Mouse (Mus musculus): ENCODE results near the gene Hoxb8. TPM values are rescaled to one million over a fixed set of nuclear protein-coding genes. Genes with fewer than 3 reads are reported as not detected.

Hoxb8 gene
- polyA plus RNA-seq, 1 experiment = not detected

GRCm38 (mm10) chr11:96282795-96283430 lies 1.2 kb downstream of the Hoxb8 start:
- peaks cover 100% of the 10 kb centered on the region for H3K27me3 ChIP-seq (ENCODE audit: control insufficient read depth)
- H3K4me3 ChIP-seq (replicated peaks) = no peak overlapping the region
- no peaks in the 10 kb centered on the region for H3K4me1 ChIP-seq (ENCODE audit: control insufficient read depth)
- H3K36me3 ChIP-seq (ENCODE audit: control insufficient read depth) = no peaks in the 10 kb centered on the region
- peaks cover 2% of the 10 kb centered on the region; the same call in 1 of the 2 replicates for H3K9me3 ChIP-seq (ENCODE audit: control insufficient read depth, low read length)
- TF ChIP-seq TAL1 (IDR thresholded peaks at IDR 0.05; ENCODE audit: low read length) (no peak), GATA1 (IDR thresholded peaks at IDR 0.05; ENCODE audit: low read length) (no peak)

GRCm38 (mm10) chr11:96284041-96284749 lies 2.5 kb downstream of the Hoxb8 start:
- no peaks in the 10 kb centered on the region for H3K36me3 ChIP-seq (ENCODE audit: control insufficient read depth)
- H3K4me1 ChIP-seq (ENCODE audit: control insufficient read depth) = no peaks in the 10 kb centered on the region
- no peak overlapping the region for H3K4me3 ChIP-seq (replicated peaks)
- peaks cover 100% of the 10 kb centered on the region for H3K27me3 ChIP-seq (ENCODE audit: control insufficient read depth)
- H3K9me3 ChIP-seq (ENCODE audit: control insufficient read depth, low read length) = peaks cover 2% of the 10 kb centered on the region; the same call in 1 of the 2 replicates
- no peak for TF ChIP-seq GATA1 (IDR thresholded peaks at IDR 0.05; ENCODE audit: low read length)
- no peak for TF ChIP-seq TAL1 (IDR thresholded peaks at IDR 0.05; ENCODE audit: low read length)

- H3K27me3 ChIP-seq (ENCODE audit: control insufficient read depth) = peaks cover 100% of the 10 kb centered on the region
- H3K9me3 ChIP-seq (ENCODE audit: control insufficient read depth, low read length) = peaks cover 2% of the 10 kb centered on the region; the same call in 1 of the 2 replicates
- no peak overlapping the region for H3K4me3 ChIP-seq (replicated peaks)
- TF ChIP-seq GATA1 (IDR thresholded peaks at IDR 0.05; ENCODE audit: low read length) = no peak
- no peak for TF ChIP-seq TAL1 (IDR thresholded peaks at IDR 0.05; ENCODE audit: low read length)
- H3K4me1 ChIP-seq (ENCODE audit: control insufficient read depth) = no peaks in the 10 kb centered on the region
- no peaks in the 10 kb centered on the region for H3K36me3 ChIP-seq (ENCODE audit: control insufficient read depth)
Measured at GRCm38 (mm10) chr11:96284774-96285734, 3.3 kb downstream of the Hoxb8 start.

GRCm38 (mm10) chr11:96285771-96286738 lies 4.3 kb downstream of the Hoxb8 start, which contains the start of gene Hoxb7:
Gene Hoxb7 (plus strand): TSS chr11:96286623.
- TF ChIP-seq GATA1 (IDR thresholded peaks at IDR 0.05; ENCODE audit: low read length) = no peak
- no peak for TF ChIP-seq TAL1 (IDR thresholded peaks at IDR 0.05; ENCODE audit: low read length)
- Histone ChIP-seq H3K27me3 (ENCODE audit: control insufficient read depth) (peaks cover 100% of the 10 kb centered on the region), H3K4me1 (ENCODE audit: control insufficient read depth) (no peaks in the 10 kb centered on the region), H3K36me3 (ENCODE audit: control insufficient read depth) (no peaks in the 10 kb centered on the region), H3K9me3 (ENCODE audit: control insufficient read depth, low read length) (peaks cover 2% of the 10 kb centered on the region; the same call in 1 of the 2 replicates), H3K4me3 (replicated peaks) (no peak within 1 kb of the TSS)

- H3K36me3 ChIP-seq (ENCODE audit: control insufficient read depth) = no peaks in the 10 kb centered on the region
- peaks cover 100% of the 10 kb centered on the region for H3K27me3 ChIP-seq (ENCODE audit: control insufficient read depth)
- no peaks in the 10 kb centered on the region for H3K4me1 ChIP-seq (ENCODE audit: control insufficient read depth)
- no peak overlapping the region for H3K4me3 ChIP-seq (replicated peaks)
- peaks cover 2% of the 10 kb centered on the region; the same call in 1 of the 2 replicates for H3K9me3 ChIP-seq (ENCODE audit: control insufficient read depth, low read length)
- no peak for TF ChIP-seq TAL1 (IDR thresholded peaks at IDR 0.05; ENCODE audit: low read length)
- TF ChIP-seq GATA1 (IDR thresholded peaks at IDR 0.05; ENCODE audit: low read length) = no peak
Measured at GRCm38 (mm10) chr11:96286739-96287385, 5.2 kb downstream of the Hoxb8 start.

GRCm38 (mm10) chr11:96287411-96287810 lies 5.7 kb downstream of the Hoxb8 start:
- Histone ChIP-seq H3K36me3 (ENCODE audit: control insufficient read depth) (no peaks in the 10 kb centered on the region), H3K4me3 (replicated peaks) (no peak overlapping the region), H3K27me3 (ENCODE audit: control insufficient read depth) (peaks cover 100% of the 10 kb centered on the region), H3K9me3 (ENCODE audit: control insufficient read depth, low read length) (peaks cover 2% of the 10 kb centered on the region; the same call in 1 of the 2 replicates), H3K4me1 (ENCODE audit: control insufficient read depth) (no peaks in the 10 kb centered on the region)
- TF ChIP-seq TAL1 (IDR thresholded peaks at IDR 0.05; ENCODE audit: low read length) (no peak), GATA1 (IDR thresholded peaks at IDR 0.05; ENCODE audit: low read length) (no peak)

GRCm38 (mm10) chr11:96288455-96289221 lies 6.9 kb downstream of the Hoxb8 start:
- TF ChIP-seq GATA1 (IDR thresholded peaks at IDR 0.05; ENCODE audit: low read length) (no peak), TAL1 (IDR thresholded peaks at IDR 0.05; ENCODE audit: low read length) (no peak)
- peaks cover 100% of the 10 kb centered on the region for H3K27me3 ChIP-seq (ENCODE audit: control insufficient read depth)
- no peaks in the 10 kb centered on the region for H3K4me1 ChIP-seq (ENCODE audit: control insufficient read depth)

More at GRCm38 (mm10) chr11:96288455-96289221, 6.9 kb downstream of the Hoxb8 start:
- H3K9me3 ChIP-seq (ENCODE audit: control insufficient read depth, low read length) = no peaks in the 10 kb centered on the region
- H3K4me3 ChIP-seq (replicated peaks) = no peak overlapping the region
- H3K36me3 ChIP-seq (ENCODE audit: control insufficient read depth) = no peaks in the 10 kb centered on the region

Measured in erythroblast, embryonic 14.5 days (primary cell).